Mouse (Mus musculus) E14TG2a.4 (cell line): Measurements from ENCODE around the gene Anks1b.

ENCODE experiments used
- CTCF ChIP-seq: conservative IDR thresholded peaks from 2 replicates; pipeline ENCODE4 v1.5.1; 2014; ENCODE audit warnings: low read length
- NANOG ChIP-seq: IDR thresholded peaks from 2 replicates; pipeline ENCODE4 v1.6.1; 2014; ENCODE audit warnings: borderline replicate concordance, low read length, mixed read lengths

DNA sequence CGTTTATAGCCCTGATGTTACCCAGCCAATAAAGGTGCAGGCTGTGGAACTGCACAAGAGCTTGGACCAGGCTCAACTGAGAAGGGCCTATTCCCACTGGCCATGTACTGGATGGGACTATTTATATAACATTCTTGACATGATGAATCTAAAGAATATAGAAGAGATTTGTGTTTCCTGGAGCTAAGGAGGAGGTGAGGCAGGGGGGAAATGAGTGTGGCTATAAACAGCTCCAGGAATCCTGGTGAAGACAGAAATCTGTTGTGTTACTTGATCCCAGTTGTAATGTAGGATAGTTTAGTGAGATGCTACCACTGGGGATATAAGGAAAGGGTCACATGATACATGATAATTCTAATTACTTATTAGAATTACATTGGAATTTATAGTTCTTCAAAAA is 472.1 kb downstream of the Anks1b start:
- TF ChIP-seq CTCF (no peak), NANOG (no peak)
